Mouse (Mus musculus) limb, embryonic 13.5 days (tissue): ENCODE data around the gene Mgat5b. TPM values are rescaled to one million over a fixed set of nuclear protein-coding genes. Genes with fewer than 3 reads are reported as not detected.

Experiments
- ATAC-seq: fragments of 200-750 bp; cut with Nextera tagmentation; 2 replicates; pipeline ENCODE4 v1.8.0; 2017; ENCODE audit warnings: low read depth, moderate number of reproducible peaks, moderate TSS enrichment; ENCODE audit not compliant: low FRiP score
- H3K27ac ChIP-seq: fragments of 300-500 bp; sonication (generic); 2 replicates; pipeline ENCODE4 v1.5.1; 2015; ENCODE audit warnings: inconsistent platforms, mild to moderate bottlenecking, moderate library complexity
- H3K27me3 ChIP-seq: fragments of 300-500 bp; sonication (generic); 2 replicates; pipeline ENCODE4 v1.6.1; 2015; ENCODE audit warnings: mild to moderate bottlenecking, inconsistent platforms
- H3K36me3 ChIP-seq: fragments of 300-500 bp; sonication (generic); 2 replicates; pipeline ENCODE4 v1.6.1; 2015; ENCODE audit warnings: inconsistent platforms, mild to moderate bottlenecking, moderate library complexity
- H3K4me1 ChIP-seq: fragments of 300-500 bp; sonication (generic); 2 replicates; pipeline ENCODE4 v1.6.1; 2015; ENCODE audit warnings: inconsistent platforms
- H3K4me2 ChIP-seq: fragments of 300-500 bp; sonication (generic); replicated peaks from 2 replicates; pipeline ENCODE4 v1.6.1; 2015; ENCODE audit warnings: inconsistent platforms, mild to moderate bottlenecking, moderate library complexity
- H3K4me3 ChIP-seq: fragments of 300-500 bp; sonication (generic); 2 replicates; pipeline ENCODE4 v1.5.1; 2015; ENCODE audit warnings: moderate library complexity, mild to moderate bottlenecking, inconsistent platforms
- H3K9ac ChIP-seq: fragments of 300-500 bp; sonication (generic); 2 replicates; pipeline ENCODE4 v1.6.1; 2015; ENCODE audit warnings: mild to moderate bottlenecking, inconsistent platforms
- H3K9me3 ChIP-seq: fragments of 300-500 bp; sonication (generic); 2 replicates; pipeline ENCODE4 v1.6.1; 2016; ENCODE audit warnings: inconsistent platforms
- WGBS: fragments of 180-500 bp; shearing (Covaris S2); methylation state at CpG from one replicate; pipeline ENCODE4 v1.1.7; 2015; 5-methylcytosine and 5-hydroxymethylcytosine counted together
- polyA plus RNA-seq: library from polyadenylated mRNA; unstranded; fragments of >200 nt; fragmentation: Nextera tagmentation; extraction: Ambion mirVana; gene quantifications from 2 replicates; pipeline ENCODE4 v1.2.1, GENCODE M21; 2015

Mgat5b gene
- polyA plus RNA-seq, 1 experiment from 2014 or later = 1.7 TPM

DNA sequence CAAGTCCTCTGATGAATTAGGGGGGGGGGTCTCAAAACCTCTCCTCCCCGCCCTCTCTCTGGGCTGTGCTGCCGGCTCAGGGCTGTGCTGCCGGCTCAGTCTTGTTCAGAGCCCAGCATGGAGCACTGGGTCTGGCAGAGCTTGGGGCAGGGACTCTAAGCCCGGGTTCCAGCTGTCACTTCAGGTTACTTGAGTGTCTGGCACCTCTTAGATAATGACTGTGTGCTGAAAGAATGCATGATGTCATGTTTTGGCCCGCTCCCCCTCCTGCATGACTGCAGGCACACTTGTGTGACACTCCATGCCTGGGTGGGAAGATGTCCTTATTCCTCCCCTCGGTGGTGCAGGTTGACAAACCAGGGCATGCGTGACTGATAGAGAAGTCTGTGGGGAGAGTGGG is 3.4 kb downstream of the Mgat5b start:
- H3K27me3 ChIP-seq = peaks cover 66% of the 10 kb centered on the region
- ATAC-seq = 0 out of 2 replicates have a peak, but pooled peaks have one; percentile 26
- WGBS = 45% methylated on average over 7 of the region's 7 CpGs

DNA sequence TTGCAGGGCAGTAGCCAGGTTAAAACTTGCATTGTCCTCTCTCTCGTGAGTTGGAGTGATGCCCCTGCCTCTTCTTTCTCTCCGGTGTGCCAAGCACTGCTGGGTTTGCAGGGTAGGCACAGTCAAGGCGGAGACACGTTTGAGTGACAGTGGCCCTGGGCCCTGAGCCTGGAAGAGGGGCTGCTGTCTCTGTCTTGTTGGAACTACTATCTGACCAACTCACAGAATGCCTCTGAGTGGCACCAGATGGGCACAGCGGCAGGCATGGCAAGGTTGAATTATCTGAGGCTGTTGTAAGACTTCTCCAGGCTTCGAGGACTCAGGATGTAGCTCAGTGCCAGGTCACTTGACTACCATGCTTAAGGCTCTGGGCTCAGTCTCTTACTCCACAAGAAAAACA is 9.4 kb downstream of the Mgat5b start:
- no peak overlapping the region for H3K4me2 ChIP-seq
- no peak for ATAC-seq
- H3K4me1 ChIP-seq = peaks cover 11% of the 10 kb centered on the region
- no peaks in the 10 kb centered on the region for H3K9me3 ChIP-seq
- no peak overlapping the region for H3K27ac ChIP-seq
- peaks cover 12% of the 10 kb centered on the region for H3K27me3 ChIP-seq
- H3K36me3 ChIP-seq = no peaks in the 10 kb centered on the region
- 88% methylated on average over 6 of the region's 6 CpGs for WGBS
- no peak overlapping the region for H3K9ac ChIP-seq
- H3K4me3 ChIP-seq = no peak overlapping the region

More for the DNA sequence above, 3.4 kb downstream of the Mgat5b start:
- Histone ChIP-seq H3K27ac (no peak overlapping the region), H3K9ac (no peak overlapping the region), H3K4me1 (peaks cover 25% of the 10 kb centered on the region), H3K36me3 (no peaks in the 10 kb centered on the region), H3K4me2 (no peak overlapping the region), H3K4me3 (no peak overlapping the region), H3K9me3 (no peaks in the 10 kb centered on the region)

DNA sequence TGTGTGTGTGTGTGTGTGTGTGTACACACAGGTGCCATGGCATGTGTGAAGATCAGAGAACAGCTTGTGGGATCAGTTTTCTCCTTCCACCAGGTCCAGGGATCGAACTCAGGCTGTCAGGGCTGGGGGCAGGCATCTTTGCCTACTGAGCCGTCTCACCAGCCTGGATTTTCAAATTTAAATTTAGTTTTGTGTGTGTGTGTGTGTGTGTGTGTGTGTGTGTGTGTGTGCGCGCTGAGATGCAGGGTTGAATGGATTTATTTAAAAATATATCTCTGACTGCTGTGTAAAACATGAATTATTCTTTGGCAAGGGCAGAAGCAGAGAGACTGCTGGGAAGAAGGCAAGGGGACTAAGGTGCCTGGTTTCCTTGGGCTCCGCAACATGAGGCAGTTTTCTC is 16.2 kb downstream of the Mgat5b start:
- H3K4me2 ChIP-seq = no peak overlapping the region
- H3K9ac ChIP-seq = no peak overlapping the region
- H3K9me3 ChIP-seq = no peaks in the 10 kb centered on the region
- WGBS = 82% methylated on average over 5 of the region's 5 CpGs
- H3K4me1 ChIP-seq = peaks cover 33% of the 10 kb centered on the region
- H3K27ac ChIP-seq = no peak overlapping the region
- H3K36me3 ChIP-seq = no peaks in the 10 kb centered on the region
- no peak overlapping the region for H3K4me3 ChIP-seq
- no peak for ATAC-seq
- no peaks in the 10 kb centered on the region for H3K27me3 ChIP-seq

DNA sequence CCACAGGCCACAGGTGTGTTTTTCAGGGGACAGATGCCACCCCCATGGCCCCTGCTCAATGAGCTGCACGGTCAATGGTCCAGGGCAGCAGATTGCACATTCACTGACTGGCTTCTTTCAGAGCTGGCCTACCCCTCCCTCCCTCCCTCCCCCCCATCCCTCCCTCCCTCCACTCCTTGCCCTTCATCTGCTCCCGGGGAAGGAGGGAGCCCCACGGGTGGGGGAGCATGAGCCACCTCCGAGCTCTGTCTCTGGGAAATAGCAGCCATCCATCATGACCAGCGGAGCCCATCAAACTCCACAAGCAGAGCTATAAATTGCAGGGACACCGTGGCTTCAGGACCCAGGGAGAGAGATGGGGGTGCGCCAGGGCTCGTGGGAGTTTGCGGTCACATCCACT is 16.7 kb downstream of the Mgat5b start:
- no peak overlapping the region for H3K4me3 ChIP-seq
- H3K27ac ChIP-seq = no peak overlapping the region
- no peaks in the 10 kb centered on the region for H3K9me3 ChIP-seq
- H3K4me2 ChIP-seq = no peak overlapping the region
- H3K27me3 ChIP-seq = no peaks in the 10 kb centered on the region
- WGBS = 37% methylated on average over 7 of the region's 9 CpGs
- 0 out of 2 replicates have a peak overlapping the region, but pooled peaks have one; percentile 6 for H3K9ac ChIP-seq
- no peak for ATAC-seq
- H3K36me3 ChIP-seq = no peaks in the 10 kb centered on the region
- peaks cover 38% of the 10 kb centered on the region for H3K4me1 ChIP-seq

DNA sequence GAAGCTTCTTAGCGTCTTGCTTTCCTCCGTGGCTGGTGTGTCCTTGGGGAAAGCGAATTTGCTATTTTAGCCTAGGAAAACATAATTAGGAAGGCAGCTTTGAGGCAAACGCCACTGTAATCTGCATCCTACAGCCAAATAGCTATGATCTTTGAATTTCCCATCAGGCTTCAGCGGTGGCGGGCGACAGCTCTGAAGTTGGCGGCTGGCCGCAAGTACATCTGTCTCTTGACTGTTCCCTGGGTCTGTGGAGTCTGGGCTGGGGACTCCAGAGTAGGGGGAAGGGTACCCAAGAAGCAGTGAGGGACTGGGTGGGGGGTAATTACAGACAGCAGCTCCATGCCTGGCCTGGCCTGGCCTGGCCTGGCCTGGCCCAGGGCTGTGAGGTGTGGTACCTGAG is 17.3 kb downstream of the Mgat5b start:
- no peak for ATAC-seq
- H3K27me3 ChIP-seq = no peaks in the 10 kb centered on the region
- H3K4me1 ChIP-seq = peaks cover 43% of the 10 kb centered on the region
- H3K9me3 ChIP-seq = no peaks in the 10 kb centered on the region
- WGBS = 57% methylated on average over 9 of the region's 9 CpGs
- H3K27ac ChIP-seq = no peak overlapping the region
- H3K9ac ChIP-seq = 0 out of 2 replicates have a peak overlapping the region, but pooled peaks have one; percentile 6
- no peak overlapping the region for H3K4me3 ChIP-seq
- H3K36me3 ChIP-seq = no peaks in the 10 kb centered on the region
- H3K4me2 ChIP-seq = no peak overlapping the region

DNA sequence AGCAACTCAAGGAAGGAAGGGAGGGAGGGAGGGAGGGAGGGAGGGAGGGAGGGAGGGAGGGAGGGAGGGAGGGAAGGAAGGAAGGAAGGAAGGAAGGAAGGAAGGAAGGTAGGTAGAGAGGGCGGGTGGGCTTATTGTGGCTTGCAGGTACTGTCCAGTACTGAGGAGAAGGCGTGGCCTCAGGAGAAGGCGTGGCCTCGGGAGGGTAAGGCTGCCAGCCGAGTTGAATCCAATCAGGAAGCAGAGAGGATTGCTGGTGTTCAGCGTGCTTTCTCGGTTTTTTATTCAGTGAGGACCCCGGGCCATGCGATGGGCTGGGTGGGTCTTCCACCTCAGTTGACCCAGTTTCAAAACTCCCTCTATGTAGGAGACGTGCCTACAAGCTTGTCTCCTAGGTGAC is 18.5 kb downstream of the Mgat5b start:
- H3K27ac ChIP-seq = no peak overlapping the region
- ATAC-seq = no peak
- no peak overlapping the region for H3K4me3 ChIP-seq
- no peak overlapping the region for H3K9ac ChIP-seq
- H3K9me3 ChIP-seq = no peaks in the 10 kb centered on the region
- 0 out of 2 replicates have a peak, but pooled peaks cover 3% of the 10 kb centered on the region for H3K27me3 ChIP-seq
- no peaks in the 10 kb centered on the region for H3K36me3 ChIP-seq
- H3K4me2 ChIP-seq = no peak overlapping the region
- WGBS = 46% methylated on average over 10 of the region's 10 CpGs
- H3K4me1 ChIP-seq = peaks cover 43% of the 10 kb centered on the region

DNA sequence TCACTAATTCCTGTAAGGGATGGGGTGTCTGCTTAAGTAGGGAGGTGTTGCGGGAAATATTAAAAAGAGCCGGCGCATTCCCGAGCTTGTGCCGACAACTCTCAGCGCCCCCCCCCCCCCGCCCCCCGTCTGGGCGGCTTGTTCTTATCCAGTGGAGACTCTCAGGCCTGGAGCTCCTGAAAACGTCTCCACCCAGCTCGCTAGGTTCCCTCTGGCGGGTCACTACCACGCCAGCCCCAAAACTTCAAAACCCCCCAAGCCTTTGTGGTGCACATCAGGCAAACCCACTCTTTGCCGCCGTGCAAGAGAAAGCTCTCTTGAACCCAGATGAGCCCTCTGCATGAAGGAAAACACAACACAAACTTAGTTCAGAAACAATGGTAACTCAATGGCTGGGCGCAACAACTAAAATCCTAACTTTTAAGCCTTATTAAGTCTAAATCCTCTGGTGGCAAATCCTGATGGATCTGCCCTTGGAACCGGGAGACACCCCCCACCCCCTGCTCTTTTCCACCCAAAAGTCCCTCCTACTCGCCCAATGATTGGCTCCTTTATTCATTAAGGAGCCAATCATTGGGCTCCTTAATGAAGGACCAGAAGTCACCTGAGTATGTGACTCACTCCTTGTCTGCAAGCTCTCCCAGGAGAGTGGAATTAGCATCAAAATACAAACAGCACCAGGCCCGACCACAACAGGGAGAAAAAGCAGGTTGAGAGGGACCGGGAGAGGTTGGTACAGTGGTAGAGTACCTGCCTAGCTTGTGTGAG is 21.6 kb downstream of the Mgat5b start:
- H3K4me2 ChIP-seq = peak overlapping the region; percentile 65

DNA sequence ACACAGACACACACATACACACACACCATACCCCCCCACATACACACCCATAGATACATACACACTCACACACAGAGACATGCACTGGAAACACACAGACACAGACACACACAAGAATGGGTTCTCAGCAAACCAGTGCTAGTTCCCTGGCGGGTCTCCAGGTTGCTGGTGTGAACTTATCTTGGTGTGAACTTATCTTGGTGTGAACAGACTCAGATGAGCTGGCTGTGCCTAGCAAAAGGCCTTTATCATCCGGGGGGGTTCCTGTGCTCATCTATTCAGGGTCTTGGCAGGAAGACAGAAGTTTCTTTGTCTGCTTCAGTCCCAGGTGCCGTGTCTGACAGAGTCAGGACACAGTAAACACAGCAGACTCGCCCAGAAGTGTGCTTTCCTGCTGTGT is 25.7 kb downstream of the Mgat5b start:
- WGBS = 53% methylated on average over 4 of the region's 4 CpGs

More for the DNA sequence above, 21.6 kb downstream of the Mgat5b start:
- Histone ChIP-seq H3K4me1 (peaks cover 45% of the 10 kb centered on the region), H3K9ac (peak overlapping the region; percentile 62), H3K36me3 (no peaks in the 10 kb centered on the region), H3K27ac (peak overlapping the region; percentile 39; the same call in 1 of the 2 replicates), H3K9me3 (no peaks in the 10 kb centered on the region), H3K27me3 (0 out of 2 replicates have a peak, but pooled peaks cover 3% of the 10 kb centered on the region), H3K4me3 (peak overlapping the region; percentile 38)
- WGBS = 1% methylated on average over 20 of the region's 20 CpGs
- peak; percentile 39; the same call in 1 of the 2 replicates for ATAC-seq

DNA sequence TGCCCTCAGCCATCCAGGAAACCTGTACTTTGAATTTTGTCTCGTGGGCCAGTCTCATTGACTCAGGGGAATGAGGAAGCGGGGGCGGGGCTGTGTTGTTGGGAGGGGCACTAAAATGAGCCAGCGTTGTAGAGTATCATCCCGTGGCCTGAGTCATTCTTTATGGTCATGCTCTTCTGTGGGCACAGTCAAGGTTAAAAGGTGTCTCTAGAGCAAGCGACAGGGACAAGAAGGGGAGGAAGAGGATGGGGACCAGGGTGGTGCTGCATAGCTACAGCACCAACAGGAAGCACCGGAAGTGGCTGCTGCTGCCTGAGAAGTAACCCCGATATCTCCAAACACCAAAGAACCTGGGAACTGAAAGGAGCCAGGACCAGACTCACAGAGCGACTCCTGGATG is 31.2 kb downstream of the Mgat5b start:
- H3K4me2 ChIP-seq = no peak overlapping the region
- H3K36me3 ChIP-seq = no peaks in the 10 kb centered on the region
- H3K27me3 ChIP-seq = no peaks in the 10 kb centered on the region
- no peak overlapping the region for H3K27ac ChIP-seq
- 68% methylated on average over 9 of the region's 9 CpGs for WGBS
- H3K9ac ChIP-seq = no peak overlapping the region
- H3K4me3 ChIP-seq = no peak overlapping the region
- H3K9me3 ChIP-seq = no peaks in the 10 kb centered on the region
- ATAC-seq = no peak
- 0 out of 2 replicates have a peak, but pooled peaks cover under 1% of the 10 kb centered on the region for H3K4me1 ChIP-seq

More for the DNA sequence above, 25.7 kb downstream of the Mgat5b start:
- ATAC-seq = no peak
- no peaks in the 10 kb centered on the region for H3K36me3 ChIP-seq
- no peak overlapping the region for H3K9ac ChIP-seq
- H3K27me3 ChIP-seq = 0 out of 2 replicates have a peak, but pooled peaks cover 3% of the 10 kb centered on the region
- peaks cover 20% of the 10 kb centered on the region for H3K4me1 ChIP-seq
- H3K27ac ChIP-seq = no peak overlapping the region
- no peak overlapping the region for H3K4me2 ChIP-seq
- H3K9me3 ChIP-seq = no peaks in the 10 kb centered on the region
- H3K4me3 ChIP-seq = no peak overlapping the region

DNA sequence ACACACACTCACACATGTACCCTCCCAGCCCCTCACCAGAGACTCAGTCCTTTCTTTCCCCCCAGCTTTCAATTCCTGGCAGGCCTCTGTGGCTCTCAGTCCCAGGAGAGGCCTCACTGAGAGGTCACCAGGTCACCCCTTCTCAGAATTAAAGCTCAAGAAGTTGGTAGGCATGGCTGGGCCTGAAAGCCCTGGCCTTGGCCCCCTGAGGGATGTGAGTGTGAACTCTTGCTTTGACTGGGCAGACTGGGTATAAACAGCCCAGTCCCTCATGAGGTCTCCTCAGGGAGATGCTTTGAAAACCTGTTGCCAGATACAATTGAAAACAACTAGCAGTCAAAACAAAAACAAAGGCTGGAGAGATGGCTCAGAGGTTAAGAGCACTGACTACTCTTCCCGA is 32.8 kb downstream of the Mgat5b start:
- no peaks in the 10 kb centered on the region for H3K36me3 ChIP-seq
- no peaks in the 10 kb centered on the region for H3K9me3 ChIP-seq
- no peak for ATAC-seq
- H3K4me1 ChIP-seq = no peaks in the 10 kb centered on the region
- H3K4me2 ChIP-seq = no peak overlapping the region
- no peaks in the 10 kb centered on the region for H3K27me3 ChIP-seq
- no peak overlapping the region for H3K9ac ChIP-seq
- 73% methylated on average over 1 of the region's 1 CpGs for WGBS
- no peak overlapping the region for H3K27ac ChIP-seq
- H3K4me3 ChIP-seq = no peak overlapping the region

DNA sequence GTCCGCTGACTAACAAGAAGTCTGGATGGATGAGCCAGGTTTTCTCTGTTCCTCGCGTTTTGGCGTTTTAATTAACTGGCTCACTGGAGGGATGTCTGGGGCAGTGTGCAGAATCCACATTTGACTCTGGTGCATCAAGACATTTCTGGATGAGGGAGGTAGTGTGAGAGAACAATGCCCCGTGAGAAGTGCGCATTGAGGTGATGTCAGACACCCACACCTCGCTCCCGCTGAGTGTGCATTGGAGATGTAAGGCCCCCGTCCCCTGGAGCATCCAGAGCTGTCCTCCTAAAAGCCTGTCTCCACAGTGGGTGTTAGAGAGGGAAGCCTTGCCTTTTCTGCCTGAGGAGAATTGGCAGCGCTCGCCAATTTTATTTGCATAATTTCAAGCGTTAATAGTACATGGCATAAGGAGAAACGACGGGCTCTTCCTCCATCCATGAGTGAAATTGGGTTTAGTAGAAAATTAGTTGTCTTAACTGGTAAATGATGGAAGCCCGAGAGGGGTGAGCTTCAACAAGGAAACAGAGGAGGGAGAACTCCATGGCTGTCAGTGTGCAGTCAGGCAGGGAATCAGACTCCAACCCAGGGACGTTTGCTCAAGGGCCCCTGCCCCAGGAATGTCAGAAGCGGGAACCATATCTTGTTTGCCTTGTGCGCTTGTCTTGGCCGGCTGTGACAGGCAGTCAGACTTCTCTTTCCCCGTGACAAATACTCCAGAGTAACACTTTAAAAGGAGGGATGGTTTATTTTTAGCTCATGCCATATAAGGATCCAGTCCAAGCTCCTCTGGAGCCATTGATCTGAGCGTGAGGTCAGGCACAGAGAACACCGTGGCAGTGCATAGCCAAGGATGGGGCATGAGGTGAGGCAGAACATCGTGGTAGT is 35.8 kb downstream of the Mgat5b start:
- Histone ChIP-seq H3K36me3 (no peaks in the 10 kb centered on the region), H3K9ac (no peak overlapping the region), H3K27ac (no peak overlapping the region), H3K4me3 (no peak overlapping the region), H3K4me2 (no peak overlapping the region), H3K9me3 (no peaks in the 10 kb centered on the region), H3K27me3 (no peaks in the 10 kb centered on the region), H3K4me1 (no peaks in the 10 kb centered on the region)
- WGBS = 78% methylated on average over 23 of the region's 23 CpGs
- ATAC-seq = no peak

DNA sequence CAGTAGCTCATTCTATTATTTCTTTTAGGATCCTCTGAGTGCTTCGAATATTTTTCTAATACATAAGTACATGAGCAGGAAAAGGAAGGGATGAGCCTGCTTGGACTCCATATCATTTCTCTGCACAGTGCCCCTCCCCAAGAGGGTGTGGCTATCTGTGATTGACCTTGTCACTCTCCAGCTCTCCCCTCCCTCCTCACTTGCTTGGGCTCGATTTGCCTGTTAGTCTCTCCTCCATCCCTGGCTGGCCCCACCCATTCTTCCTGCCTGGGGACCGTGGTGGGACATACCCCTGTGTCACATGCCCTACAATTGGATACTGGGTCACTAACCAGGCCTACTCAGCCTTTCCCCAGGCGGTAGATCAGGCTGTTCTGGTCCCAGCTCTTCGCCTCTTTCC is 39.9 kb downstream of the Mgat5b start:
- Histone ChIP-seq H3K27me3 (no peaks in the 10 kb centered on the region), H3K4me1 (peaks cover 6% of the 10 kb centered on the region; the same call in 1 of the 2 replicates), H3K4me2 (no peak overlapping the region), H3K36me3 (no peaks in the 10 kb centered on the region), H3K9ac (no peak overlapping the region), H3K4me3 (no peak overlapping the region), H3K27ac (no peak overlapping the region), H3K9me3 (no peaks in the 10 kb centered on the region)
- ATAC-seq = no peak
- WGBS = 42% methylated on average over 5 of the region's 5 CpGs
